Mouse (Mus musculus): ENCODE results near the gene Slc7a10.
A peak's percentile ranks its signal among the peaks of the same experiment; 100 is the strongest.
"Not testable (repeated sequence)": the region's sequence is repeated elsewhere in the genome, so short reads cannot be mapped to it uniquely, and the experiment has no call there.

Slc7a10 gene

DNA sequence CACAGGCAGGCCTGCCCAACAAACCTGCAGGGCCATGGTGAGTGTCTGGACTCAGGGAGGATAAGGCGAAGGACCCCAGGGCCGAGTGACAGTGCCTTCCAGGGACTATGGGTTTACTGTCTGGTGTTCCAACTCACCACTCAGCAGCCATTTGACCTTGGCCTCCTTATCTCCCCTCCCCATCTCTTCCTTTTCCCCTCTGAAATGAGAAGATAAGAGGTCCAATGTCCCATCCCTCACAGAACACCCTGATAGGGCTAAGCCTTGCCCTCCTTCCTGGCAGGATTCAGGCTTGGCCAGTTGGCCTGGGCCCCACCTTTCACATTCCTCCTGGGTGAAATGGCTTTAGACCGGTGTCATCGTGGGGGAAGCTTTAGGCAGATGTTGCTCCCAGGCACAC is 10.7 kb upstream of the Slc7a10 start:
- DNase-seq (ENCODE audit: low spot score in 2 of 2) = no peak

DNA sequence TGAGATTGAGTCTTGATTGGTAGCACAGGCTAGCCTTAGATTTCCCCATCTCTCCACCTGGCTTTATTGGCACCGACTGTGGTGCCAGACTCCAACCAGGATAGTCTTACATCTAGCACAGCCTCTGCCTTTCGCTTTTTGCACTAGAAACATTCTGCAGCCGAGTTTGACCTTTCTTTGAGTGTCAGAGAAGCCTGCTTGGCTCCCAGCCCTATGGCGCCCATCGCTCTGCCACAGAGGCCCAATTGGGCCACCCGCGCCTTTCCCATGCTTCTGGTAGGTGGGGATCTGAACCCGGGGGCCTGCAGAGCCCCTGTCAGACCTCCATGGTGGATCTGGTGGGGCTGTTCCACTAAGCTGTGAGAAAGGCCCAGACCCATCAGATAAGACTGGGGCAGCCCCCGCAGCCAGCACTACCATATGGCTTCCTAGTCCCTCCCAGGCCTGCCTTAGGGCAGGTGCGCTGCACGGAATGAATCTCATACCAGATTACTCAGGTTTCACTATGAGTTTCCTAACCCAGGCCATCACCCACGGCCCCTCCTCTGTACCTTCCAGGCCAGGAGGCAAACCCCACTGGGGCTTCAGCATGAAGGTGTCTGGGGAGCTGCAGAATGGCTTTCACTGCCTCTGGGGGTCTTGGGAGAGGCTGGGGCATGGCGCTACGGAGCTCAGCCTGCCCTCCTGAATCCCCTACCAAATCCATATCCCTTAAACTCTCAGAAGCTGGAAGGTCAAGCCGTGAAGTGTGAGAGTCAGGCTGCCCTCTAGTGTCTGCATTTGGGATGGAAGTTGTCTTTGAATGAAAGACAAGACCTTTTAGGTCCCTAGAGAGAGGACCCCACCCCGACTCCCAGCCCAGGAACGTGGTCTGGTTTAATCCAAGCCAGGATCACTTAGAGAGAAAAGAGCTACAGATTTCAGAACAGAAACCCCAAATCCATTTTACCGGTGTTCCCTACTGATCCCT is 9.5 kb upstream of the Slc7a10 start:
- DNase-seq (ENCODE audit: low spot score in 2 of 2) = no peak

DNA sequence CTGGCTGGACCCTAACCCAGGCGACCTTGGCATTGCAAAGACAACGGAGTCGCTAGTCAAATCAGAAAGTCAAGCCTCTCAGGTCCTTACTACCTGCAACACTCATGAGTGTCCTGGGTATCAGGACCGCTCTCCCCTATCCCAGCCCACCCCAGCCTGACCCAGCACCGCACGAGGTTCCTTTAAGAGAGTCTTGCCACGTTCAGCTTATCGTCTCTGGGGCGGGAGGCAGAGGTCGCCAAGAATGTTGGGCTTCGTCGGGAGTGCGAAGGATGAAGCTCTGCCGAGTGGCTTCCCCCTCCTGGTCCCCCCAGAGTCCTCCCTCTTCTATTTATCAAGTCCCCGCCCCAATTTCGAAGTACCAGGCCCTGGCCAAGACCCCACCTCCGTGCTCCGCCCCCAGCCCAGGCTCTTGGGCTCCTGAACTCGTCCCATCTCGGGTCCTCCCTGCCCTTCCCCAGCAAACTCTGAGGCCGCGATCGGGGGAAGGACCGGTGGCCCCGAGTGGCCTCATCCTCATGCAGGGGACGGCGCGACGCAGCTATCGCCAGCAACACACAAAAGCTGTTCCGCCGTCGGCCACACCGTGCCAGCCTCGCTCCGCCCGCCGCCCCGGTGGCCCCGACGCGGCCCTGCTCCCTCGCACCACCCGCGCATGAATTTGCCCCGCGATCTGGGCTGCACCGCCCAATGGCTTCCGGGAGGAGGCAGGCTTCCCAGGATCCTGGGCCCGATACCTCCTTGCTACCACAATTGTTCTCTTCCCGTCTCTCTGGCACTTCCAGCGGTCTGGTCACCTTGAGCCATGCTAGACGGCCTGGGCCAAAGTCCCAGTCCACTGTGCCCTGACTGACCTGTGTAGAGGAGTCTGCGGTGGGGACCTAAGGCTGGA is 1.1 kb upstream of the Slc7a10 start:
- peak; percentile 68 to 72 for DNase-seq (ENCODE audit: low spot score in 2 of 2)

DNA sequence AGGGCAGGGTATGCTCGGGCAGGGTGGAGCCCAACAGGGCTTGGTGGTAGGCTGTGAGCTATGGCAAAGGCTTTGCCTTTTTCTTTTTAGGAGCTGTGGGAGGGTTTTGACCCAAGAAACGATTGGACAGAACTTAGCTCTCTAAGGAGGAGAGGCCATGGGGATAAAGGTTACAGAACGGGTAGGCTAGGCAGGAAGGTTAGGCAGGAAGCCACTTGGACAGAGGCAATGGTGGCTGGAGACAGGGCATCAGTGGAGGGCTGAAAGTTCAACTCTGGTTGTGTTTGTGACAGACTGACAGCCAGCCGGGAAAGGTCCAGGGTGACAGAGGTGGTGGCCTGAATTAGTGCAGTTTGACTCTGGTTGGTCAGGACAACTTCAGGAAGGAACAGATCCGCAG is 3.5 kb downstream of the Slc7a10 start:
- no peak for DNase-seq (ENCODE audit: low spot score in 2 of 2)

DNA sequence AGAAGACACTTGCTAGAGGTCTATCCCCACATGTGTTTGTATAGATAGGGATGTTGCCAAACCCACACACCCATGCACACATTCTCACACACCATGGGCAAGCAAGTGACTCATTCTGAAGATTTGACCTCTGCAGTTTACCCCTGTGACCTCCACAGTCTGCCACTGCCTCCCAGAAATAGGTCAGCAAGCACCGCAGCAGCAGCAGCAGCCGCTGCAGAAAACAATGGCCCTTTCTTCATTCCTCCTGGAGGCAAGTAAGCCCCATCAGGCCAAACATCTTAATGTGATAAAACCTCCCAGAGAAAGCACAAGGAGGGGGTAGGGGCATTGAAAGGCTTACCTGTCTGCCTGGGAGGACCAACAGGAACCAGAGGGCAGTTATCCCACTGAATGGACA is 5.1 kb downstream of the Slc7a10 start:
- DNase-seq (ENCODE audit: low spot score in 2 of 2) = no peak

DNA sequence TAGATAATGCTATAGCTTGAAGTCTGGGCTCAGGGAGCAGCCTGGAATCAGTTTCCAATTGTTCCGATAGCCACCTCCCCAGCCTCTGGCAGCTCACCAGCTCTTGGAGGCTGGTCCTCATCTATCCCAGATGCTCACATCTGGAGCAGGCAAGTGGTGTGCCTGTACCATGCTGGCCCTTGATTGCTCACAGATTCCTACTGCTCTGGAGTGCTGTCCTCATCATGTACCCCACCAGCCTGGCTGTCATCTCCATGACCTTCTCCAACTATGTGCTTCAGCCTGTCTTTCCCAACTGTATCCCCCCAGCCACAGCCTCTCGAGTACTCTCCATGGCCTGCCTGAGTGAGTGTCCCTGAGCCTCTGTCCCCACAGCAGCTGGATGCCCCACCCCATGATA is 10.8 kb downstream of the Slc7a10 start:
- DNase-seq (ENCODE audit: low spot score in 2 of 2) = no peak

DNA sequence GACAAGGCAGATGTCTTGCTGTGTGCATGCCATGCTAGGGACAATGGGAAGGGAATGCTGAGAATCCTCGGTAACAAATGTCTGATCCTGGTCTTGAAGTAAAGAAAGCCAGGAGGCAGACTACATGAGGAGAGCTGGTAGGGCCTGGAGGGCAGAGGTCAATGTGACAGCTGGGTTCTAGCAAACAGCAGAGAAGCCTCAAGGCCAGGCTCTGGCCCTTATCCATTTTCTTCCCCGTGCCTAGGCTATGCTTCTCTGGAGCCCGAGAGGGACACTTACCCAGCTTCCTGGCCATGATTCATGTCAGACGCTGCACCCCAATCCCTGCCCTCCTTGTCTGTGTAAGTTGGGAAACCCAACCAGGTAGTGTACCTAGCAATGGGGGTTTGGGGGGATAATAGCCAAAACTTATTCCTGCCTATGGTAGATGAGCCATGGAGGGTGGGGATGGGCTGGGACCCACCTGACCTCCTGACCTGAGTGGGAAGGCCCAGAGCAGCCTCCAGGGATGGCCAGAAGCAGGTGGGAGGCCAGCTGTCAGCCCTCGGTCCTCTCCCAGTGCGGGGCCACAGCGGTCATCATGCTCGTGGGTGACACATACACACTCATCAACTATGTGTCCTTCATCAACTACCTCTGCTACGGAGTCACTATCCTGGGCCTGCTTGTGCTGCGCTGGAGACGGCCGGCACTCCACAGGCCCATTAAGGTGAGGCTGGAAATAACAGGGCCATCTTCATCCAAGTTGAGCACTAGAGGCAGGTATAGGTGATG is 13.0 kb downstream of the Slc7a10 start:
- no peak for DNase-seq (ENCODE audit: low spot score in 2 of 2)

DNA sequence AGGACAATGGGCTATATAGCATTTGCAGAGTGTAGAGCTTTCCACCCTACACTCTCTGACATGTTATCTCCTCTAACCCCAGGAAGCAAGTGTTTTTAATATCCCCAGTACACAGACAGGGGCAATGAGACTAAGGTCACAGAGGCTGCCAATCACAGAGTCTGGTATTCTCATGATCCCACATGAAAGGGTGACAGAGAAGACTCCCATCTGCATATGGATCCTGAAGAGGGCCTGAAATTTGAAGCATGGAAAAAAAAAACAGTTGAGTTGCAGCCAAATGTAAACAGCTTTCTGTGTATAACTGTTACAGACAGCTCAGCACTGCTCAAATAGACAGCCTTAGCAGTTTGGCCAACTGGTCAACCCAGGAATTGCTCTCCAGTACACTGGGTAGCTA is 13.6 kb downstream of the Slc7a10 start:
- no peak for DNase-seq (ENCODE audit: low spot score in 2 of 2)

DNA sequence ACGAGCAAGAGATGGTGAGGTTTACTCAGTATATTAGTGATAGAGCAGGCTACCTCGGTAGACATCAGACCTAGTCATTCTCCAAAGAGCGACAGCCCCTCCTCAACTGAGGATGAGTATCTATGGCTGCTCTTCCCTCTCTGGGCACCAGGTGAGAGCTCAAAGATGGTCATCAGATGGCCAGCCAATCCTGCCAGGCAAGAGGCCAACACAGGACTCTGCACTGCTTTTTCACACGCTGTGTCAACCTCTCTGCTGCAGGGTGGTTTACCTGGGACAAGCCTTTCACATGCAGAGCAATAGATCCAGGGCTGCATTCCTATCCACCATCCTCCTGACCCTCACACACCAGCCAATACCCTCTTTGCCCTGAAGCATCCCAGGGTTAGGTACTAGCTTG is 25.6 kb downstream of the Slc7a10 start:
- no peak for DNase-seq (ENCODE audit: low spot score in 2 of 2)

DNA sequence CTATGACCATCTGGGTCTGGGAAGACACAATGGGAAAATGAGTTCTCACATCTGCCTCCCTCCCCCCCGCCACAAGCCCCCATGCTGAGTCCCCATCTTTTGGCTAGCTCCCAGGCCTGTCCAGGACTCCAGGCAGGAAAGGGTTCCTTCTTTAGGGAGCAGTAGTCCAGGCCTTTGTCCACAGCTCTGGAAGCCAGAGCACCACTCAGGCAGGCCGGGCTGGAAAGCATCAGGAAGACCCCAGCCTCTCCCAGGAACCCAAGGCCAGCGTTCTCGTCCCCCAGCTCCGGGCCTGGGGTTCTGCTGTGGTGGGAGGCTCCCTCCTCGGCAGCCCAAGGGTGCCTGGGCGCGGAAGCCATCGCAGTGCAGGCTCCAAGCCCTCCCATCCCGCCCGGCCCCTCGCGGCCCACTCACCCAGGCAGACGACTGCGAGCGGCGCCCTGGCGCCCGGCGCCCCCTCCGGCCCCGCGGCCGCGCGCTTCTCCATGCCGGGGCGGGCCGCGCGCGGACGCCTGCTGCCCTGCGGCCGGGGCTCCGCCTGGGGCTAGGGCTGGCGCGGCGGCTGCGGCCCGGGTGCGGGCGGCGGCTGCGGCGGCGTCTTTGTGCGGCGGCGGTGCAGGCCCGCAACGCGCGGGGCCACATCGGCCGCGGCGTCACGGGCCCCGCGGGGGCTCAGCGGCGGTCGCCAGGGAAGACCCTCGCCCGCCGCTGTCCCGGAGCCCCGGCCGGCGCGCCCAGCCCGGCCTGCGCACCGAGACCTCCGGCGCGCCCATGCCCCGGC is 28.4 kb downstream of the Slc7a10 start:
- peak; percentile 42 to 50 for DNase-seq (ENCODE audit: low spot score in 2 of 2)

DNA sequence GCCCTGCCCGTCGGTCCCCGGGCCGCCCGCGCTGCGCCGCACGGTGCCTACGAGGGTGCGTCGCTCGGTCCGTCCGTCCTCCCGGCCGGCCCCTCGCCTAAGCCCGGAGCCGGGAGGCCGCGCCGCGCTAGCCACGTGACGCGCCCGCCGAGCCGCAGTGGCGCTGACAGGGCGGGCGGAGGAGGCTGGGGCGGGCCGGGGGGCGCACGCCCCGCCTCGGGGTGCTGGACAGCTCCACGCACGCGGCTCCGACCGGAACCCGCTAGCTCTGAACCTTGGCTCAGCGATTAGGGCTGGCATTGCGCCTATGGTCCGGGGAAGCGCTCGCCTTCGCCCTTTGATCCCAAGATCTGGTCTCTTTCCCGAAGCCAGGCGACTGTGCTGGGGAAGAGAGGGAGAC is 29.0 kb downstream of the Slc7a10 start, which contains the start of gene Lrp3:
TSS of gene Lrp3 (minus strand) at position 274 of the 400 bp plus-strand sequence.
- peak; percentile 81 to 83 for DNase-seq (ENCODE audit: low spot score in 2 of 2)

DNA sequence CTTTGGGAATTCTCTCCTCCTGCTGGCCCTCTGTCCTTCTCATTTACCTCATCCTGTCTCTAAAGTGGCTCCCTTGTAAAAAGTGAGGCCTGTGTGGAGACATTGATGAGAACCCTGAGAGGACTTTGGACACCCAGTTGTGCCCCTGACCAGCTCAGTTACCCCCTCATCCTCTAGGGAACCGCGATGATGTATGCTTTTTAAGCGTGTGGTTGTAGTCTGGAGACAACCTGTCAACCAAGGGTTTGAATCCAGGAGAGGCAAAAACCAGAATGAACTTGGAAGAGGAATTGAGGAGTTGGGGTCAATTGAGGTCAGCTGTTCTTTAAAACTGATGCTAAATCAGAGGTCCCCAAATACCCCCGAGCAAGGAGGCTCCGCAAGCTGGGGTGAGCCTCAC is 29.5 kb downstream of the Slc7a10 start:
- no peak for DNase-seq (ENCODE audit: low spot score in 2 of 2)

DNA sequence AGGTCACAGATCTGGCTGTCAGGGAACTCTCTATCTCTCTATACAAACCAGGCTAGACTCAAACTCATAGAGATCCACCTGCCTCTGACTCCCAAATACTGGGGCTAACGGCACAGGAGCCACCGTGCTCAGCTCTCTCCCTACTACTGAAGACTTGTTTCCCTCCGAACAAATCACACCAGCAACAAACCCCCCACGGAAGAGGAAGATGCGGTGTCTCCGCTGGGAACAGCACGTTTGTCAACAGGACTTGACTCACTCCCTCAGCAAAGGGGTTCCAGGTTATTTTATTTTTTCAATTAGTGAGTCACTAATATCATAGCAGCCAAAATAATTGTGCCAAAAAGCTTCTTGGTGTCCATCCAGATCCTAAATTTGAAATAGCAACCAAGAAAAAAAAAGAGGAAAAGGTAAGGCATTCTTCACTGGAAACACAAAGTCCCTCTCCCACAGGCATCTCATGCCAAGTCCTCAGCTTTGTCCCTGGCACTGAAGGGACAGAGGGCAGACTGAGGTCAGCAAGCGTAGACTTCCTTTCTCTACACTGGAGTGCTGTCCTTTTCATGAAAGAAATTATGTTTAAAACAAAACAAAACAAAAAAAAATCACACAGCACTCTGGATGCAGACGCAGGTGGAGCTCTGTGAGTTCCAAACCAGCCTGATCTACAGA is 34.6 kb downstream of the Slc7a10 start:
- no peak for DNase-seq (ENCODE audit: low spot score in 2 of 2)

DNA sequence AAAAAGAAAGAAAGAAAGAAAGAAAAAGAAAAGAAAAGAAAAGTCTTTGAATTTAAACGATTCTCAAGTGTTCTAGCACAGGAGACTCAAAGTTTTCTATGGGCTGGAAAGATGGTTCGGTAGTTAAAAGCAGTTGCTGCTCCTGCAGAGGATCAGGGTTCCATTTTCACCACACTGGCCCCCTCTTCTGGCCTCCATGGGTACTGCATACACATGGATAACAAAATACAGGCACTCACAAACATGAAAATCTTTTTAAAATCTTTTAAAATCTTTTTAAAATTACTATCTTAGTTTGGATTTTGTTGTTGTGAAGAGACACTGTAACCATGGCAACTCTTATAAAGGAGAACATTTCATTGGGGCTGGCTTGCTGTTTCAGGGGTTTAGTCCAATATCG is 44.1 kb downstream of the Slc7a10 start:
- DNase-seq (ENCODE audit: low spot score in 2 of 2) = no peak

DNA sequence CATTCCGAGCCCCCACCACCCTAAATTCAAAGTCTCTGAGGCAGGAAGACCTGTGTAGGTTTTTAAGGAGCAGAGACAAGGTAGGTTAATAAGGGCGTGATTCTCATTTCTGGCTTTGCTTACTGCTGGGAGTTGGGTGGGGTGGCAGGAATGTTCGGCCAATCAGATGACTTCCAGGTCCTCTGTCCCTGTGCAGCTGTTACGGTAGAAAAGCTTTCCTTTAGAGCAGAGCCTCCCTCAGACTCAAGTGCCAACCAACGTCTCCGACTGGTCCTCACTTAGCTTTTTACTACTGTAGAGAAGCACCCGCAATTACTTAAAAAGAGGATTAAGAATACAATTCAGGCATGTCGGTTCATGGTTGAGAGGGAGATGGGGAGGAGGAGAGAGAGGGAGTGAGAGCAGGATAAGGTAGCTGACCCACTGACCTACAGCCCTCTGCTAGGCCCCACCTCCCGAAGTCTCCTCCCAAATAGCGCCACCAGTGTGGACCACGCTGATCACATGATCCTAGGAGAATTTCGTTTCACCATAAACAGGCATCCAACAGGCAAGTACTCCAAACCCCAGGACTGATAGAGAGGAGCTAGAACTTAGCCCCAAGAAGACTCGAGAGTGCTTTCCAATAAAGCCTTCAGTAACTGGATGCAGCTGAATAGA is 46.7 kb downstream of the Slc7a10 start:
- DNase-seq (ENCODE audit: low spot score in 2 of 2) = no peak

DNA sequence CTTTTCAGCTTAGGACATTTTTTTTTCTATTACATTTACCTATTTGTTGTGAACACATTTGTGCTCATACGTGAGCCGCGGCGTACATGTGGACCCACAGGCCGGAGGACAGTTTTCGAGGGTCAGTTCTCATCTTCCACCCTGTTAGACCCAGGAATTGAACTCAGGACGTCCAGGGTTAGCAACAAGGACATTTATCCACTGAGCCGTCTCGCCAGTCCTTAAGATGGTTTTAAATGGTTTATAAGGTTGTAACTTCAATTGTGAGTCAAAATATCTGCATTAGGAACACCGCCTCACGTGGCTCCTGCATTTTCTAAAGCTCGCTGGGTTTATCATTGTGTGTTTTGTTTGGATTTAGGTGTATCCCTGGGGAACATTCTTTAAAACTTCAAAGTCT is 47.7 kb downstream of the Slc7a10 start:
- DNase-seq (ENCODE audit: low spot score in 2 of 2) = no peak

DNA sequence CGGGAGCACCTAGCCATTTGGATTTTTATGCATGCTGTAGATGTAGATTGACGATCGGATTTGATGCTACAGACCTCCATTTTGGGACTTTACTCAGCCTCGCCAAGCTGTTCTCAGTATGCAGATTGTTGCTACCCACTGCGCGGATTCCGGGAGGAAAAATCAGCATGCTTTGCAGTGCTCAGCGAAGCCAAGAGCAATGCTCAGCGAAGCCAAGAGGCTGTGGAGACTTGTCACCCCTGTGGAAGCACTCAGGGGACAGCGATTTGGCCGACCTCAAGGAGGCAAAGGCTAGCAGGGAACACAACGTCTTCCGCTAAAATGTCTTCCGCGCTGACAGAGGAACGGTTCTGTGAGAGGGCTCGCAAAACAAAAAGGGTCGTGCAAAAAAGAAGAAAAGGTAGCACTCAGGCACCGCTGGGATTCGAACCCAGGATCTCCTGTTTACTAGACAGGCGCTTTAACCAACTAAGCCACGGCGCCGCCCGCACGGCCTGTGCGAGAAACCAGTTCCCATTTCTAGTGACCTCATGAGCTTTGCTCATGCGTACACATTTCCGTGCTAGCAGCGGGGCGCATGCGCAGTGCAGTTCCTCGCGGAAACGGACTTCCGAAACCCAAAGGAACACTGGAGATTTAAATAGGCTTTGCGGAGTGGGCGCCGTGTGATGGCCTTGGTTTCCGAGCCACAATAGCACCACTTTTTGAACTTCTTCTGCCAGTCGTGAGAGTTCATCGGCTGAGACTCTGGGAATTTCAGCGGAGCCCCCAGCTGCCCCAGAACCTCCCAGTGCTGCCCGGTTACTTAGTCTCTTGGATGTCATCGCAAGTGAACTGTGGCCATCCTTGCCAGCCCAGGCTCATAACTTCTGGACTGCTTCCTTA is 48.4 kb downstream of the Slc7a10 start:
- DNase-seq (ENCODE audit: low spot score in 2 of 2) = peak; percentile 98 to 99

DNA sequence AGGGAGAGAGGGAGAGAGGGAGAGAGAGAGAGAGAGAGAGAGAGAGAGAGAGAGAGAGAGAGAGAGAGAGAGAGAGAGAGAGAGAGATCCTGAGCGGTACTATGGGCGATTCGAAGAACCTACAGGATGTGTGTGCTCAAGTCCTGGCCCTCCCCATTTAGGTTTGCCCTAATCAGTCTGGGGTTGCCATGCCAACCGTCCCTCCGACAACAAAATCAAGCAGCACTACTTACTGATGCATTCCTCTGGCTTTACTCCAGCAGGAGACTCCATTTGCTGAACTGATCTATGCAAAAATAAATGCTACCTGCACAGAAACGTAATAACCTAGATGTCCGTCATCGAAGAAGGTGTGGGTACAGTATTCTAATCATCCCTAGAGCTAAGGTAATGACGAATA is 49.1 kb downstream of the Slc7a10 start:
- peak; percentile 84 to 92 for DNase-seq (ENCODE audit: low spot score in 2 of 2)

DNA sequence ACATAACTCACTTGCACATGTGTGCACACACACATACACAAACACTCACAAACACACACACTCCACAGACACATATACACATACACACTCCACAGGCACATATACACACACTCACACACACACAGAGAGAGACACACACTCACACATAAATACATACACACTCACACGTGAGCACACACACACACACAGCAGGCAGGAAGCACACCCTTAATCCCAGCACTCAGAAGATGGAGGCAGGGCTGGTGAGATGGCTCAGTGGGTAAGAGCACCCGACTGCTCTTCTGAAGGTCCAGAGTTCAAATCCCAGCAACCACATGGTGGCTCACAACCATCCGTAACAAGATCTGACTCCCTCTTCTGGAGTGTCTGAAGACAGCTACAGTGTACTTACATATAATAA is 51.8 kb downstream of the Slc7a10 start:
- not testable (repeated sequence) for DNase-seq (ENCODE audit: low spot score in 2 of 2)
